Mouse (Mus musculus) monocyte, adult 2 months (primary cell): ENCODE data around the gene Adk.
"Not testable (repeated sequence)": the region's sequence is repeated elsewhere in the genome, so short reads cannot be mapped to it uniquely, and the experiment has no call there.

Experiments
- DNase-seq, 2 experiments: peaks; one replicate each; pipeline ENCODE4 v3.0.0; 2022; ENCODE audit warnings: low spot score in 2 of 2, low read depth in 1 of 2

Gene Adk

GRCm38 (mm10) chr14:21064321-21064720 is 11.9 kb downstream of the Adk start:
- no peak for DNase-seq

DNA sequence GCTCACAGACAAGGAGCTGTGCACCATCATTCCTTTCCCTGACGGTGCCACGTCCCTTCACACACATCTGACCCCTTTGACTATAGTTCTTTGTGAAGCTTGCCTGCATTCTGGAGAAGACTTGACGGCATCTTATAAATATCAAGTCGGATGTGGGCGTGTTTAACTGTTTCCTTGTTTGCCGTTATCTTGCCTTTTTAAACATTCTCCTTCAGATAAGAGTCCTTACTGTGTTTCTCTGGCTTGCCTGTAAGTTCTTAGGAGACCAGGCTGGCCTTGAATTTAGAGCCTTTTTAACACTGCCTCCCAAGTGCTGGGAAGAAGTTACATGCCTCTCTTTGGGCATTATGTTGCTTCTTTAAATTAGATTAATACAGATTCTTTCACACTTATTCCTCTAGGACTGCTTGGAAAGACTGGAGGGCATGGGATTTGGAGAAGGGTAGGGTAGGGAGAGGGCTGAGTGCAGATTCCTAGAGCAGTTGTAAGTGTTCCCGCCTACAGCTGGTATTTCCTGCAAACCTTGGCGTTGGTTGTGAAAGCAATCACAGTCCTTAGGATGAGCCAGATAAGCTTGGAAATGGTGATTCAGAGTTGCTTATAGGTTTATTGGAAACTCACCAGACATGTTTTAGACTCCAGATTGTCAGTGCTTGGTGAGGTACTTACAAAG is 13.3 kb downstream of the Adk start:
- DNase-seq = no peak

DNA sequence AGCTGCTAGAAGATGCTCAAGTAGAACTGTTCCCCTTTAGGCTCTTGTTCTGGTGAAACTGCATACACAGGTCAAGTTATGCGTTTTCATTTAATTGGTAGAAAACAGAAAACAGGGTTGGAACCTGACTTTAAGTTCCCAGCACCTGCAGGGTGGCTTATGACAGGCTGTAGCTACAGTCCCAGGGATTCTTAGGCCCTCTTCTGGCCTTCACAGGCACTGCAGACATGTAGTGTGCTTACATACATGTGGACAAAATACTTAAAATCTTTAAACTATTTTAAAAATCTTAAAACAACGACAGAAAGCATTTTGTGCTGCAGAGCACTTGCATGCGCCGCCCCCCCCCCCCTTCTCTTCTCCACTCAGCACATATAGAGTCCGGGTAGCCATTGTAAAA is 17.2 kb downstream of the Adk start:
- no peak for DNase-seq

DNA sequence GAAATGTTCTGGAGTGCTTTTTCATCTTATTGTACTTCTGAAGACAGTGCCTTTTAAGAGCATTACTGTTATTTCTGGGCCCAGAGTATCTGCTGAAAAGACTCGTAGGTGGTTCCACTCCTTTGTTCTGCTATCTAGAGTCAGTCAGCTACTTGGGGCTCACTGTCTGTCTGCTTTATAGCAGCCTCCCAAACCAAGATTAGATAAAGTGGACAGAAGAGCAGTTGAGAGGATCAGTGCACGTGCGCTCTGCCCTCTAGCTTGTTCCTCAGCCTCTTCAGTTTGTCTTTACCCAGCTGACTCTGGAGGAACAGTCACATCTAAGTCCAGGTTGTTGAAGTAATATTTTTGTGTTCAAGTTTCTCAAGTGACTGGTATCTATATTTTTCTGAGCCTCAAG is 21.6 kb downstream of the Adk start:
- DNase-seq = no peak

- no peak for DNase-seq
Measured at GRCm38 (mm10) chr14:21074398-21075320, 22.3 kb downstream of the Adk start.

DNA sequence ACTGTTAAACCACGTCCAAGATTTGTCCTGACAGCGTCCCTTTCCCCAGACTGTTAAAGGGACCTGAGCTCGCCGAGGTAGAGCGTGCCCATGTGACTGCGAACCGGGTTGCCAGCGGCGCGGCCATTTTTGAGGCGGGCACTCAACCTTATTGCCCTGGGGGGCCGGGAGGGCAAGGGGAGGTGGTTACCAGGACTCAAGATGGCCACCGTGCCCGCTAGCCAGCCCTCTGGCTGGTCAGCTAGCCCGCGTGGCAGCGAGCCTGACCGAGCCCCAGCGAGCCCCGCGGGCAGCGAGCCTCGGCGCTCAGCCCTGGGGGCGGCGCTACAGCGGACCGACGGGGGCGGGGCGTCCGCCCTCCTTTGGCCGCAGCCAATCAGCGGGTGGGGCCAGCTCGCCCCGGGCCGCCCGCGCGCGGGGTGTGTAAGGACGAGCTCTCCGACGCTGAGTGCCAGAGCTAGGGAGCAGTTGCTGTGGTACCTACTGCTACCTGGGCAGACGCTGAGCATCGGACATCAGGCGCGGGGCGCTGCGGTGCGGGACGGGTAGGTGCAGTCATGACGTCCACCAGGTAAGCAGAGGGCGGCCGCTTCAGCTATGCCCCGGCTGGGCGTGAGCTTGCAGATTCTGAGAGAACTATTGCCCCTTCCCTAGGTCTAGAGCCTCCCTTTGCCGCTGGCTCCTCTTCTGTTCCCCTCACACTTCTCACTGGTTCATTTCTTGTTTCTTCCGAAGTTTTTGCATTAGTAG is 23.6 kb downstream of the Adk start:
- DNase-seq = peak; percentile 90 to 91

DNA sequence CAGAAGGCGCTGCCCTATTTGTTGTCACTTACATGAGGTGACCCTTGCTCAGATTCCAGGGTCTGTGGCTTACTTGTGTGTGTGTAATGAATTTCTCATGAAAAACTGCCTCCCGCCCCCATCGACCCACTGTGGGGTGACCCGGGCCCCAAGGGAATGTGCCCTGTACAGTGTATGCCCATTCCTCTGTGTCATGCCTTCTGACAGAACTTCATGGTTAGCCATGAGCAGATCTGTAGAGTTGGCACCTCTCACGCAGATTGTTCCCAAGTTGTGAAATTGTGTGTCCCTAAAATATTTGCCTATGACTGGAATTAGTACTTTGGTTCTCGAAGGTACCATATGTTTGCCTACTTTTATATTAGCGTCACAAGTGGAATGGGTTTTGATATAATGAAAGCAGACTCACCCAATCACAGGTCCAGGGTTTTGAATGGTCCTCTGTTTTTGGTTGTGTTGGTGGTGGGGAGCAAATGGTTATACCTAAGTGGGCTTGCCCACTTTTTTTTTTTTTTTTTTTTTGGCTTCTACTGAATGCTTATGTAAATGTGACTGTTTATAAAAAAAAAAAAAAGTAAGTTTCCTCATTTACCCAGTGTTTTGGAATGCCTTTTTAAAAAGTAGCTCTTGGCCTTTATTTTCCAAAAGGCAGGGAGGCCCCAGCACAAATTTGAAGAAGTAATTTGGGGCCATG is 24.3 kb downstream of the Adk start:
- no peak for DNase-seq

- DNase-seq = no peak
Measured at GRCm38 (mm10) chr14:21077939-21078338, 25.6 kb downstream of the Adk start.

- DNase-seq = no peak
Measured at GRCm38 (mm10) chr14:21078511-21078910, 26.1 kb downstream of the Adk start.

DNA sequence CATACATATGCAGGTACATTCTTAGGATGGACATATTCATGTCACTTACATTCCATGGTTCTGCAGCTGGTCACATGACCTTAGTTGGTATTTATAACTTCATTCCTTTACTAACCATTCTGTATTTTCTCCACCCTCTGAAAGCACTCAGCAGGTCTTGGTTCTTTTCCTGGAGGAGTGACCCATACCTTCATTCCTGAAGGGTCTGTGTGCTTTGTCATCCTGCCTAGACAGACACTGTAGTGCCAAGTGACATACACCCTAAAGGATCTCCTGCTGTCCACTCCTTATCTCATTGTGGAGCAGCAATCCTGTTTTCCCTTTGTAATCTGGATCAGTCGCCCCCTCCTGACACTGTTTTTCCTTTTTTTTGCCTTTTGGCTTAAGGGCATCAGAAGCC is 30.4 kb downstream of the Adk start:
- no peak for DNase-seq

DNA sequence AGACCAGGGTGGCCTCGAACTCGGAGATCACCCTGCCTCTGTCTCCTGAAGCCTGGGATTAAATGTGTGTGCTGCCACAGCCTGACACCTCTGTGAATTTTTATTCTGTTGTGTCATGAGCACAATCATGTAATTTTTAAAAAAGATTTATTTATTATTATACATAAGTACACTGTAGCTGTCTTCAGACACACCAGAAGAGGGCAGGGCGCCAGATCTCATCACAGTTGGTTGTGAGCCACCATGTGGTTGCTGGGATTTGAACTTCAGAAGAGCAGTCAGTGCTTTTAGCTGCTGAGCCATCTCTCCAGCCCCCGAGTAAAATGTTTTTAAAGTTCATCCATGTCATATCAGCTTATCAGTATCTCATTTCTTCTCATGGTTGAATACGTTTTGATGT is 33.3 kb downstream of the Adk start:
- DNase-seq = no peak

GRCm38 (mm10) chr14:21086106-21086505 is 33.7 kb downstream of the Adk start:
- no peak for DNase-seq

- DNase-seq = no peak
Measured at GRCm38 (mm10) chr14:21086827-21087351, 34.5 kb downstream of the Adk start.

GRCm38 (mm10) chr14:21087390-21088060 is 35.2 kb downstream of the Adk start:
- no peak for DNase-seq

- no peak for DNase-seq
Measured at GRCm38 (mm10) chr14:21088731-21089130, 36.4 kb downstream of the Adk start.

- DNase-seq = peak; percentile 7 to 11
Measured at GRCm38 (mm10) chr14:21090400-21090799, 38.0 kb downstream of the Adk start.

GRCm38 (mm10) chr14:21090930-21091486 is 38.6 kb downstream of the Adk start:
- no peak for DNase-seq

DNA sequence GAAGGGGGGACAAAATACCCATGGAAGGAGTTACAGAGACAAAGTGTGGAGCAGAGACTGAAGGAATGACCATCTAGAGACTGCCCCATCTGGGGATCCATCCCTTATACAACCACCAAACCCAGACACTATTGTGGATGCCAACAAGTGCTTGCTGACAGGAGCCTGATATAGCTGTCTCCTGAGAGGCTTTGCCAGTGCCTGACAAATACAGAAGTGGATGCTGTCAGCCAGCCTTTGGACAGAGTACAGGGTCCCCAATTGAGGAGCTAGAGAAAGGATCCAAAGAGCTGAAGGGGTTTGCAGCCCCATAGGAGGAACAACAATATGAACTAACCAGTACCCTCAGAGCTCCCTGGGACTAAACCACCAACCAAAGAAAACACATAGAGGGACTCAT is 41.8 kb downstream of the Adk start:
- not testable (repeated sequence) for DNase-seq

DNA sequence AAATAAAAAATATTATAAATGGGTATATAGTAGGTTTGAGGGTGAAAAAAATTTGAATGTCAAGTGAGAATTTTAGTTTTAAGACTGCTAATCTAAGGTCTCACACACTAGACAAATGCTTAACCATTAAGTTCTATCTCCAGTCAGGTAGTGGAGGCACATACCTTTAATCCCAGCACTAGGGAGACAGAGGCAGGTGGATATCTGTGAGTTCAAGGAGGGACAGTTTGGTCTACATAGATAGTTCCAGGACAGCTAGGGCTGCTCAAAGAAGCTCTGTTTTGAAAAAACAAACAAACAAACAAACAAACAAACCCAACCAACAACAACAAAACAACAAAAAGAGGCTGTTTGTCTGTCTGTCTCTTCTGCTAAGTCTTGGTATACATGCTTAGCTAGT is 43.9 kb downstream of the Adk start:
- DNase-seq = no peak

- no peak for DNase-seq
Measured at GRCm38 (mm10) chr14:21096689-21097088, 44.3 kb downstream of the Adk start.
